Mouse (Mus musculus): ENCODE data around the gene Pom121l2. TPM values are rescaled to one million over a fixed set of nuclear protein-coding genes. Genes with fewer than 3 reads are reported as not detected.

The Pom121l2 gene
- polyA plus RNA-seq, 1 experiment from 2014 or later = not detected

DNA sequence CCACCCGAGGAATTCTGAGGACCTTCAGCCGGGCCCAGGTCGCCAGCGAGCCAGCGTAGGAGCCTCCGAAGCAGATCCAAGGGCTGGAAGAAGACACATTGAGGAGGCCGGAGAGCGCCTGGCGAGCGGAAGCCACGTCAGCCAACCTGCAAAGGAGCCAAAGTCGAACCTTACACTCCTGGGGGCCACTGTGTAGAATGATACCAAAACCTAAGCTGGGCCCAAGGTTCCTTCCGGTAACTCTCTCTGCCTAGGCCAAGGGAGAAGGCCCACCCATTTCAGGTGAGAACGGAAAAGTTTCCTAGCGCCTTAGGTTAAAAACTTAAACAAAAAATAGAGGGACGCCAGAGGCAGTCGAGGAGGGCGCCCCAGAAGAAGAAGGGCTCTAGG is 26.1 kb downstream of the Pom121l2 start:
- WGBS = 1% methylated on average over 18 of the region's 18 CpGs
- H3K4me2 ChIP-seq = peak overlapping the region; percentile 91
- ATAC-seq (ENCODE audit: low FRiP score) = no peak
- H3K9me3 ChIP-seq = no peaks in the 10 kb centered on the region
- H3K4me3 ChIP-seq (replicated peaks) = peak overlapping the region; percentile 50
- H3K36me3 ChIP-seq (replicated peaks) = no peaks in the 10 kb centered on the region
- peaks cover 96% of the 10 kb centered on the region for H3K27me3 ChIP-seq
- H3K4me1 ChIP-seq = peaks cover 18% of the 10 kb centered on the region
- H3K27ac ChIP-seq = no peak overlapping the region
- 0 out of 2 replicates have a peak overlapping the region, but pooled peaks have one; percentile 2 for H3K9ac ChIP-seq

DNA sequence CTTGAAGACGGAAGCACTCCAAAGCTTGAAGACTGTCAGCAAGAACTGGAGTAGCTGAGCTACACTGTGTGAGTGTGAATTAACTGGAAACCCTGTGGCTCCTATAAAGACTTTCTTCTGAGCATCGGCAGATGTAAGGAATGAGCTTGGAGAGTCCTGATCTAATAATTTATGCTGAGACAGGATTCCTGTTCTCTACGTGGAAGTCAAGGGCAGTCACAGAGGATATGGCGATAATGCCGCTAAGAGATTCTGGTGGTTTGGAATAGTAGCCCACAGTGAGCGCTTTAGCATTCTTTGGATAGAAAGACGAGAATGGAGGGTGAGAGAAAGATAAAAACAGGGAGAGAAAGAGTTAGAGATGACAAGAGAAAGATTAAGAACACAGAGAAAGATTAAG is 26.9 kb downstream of the Pom121l2 start:
- no peak overlapping the region for H3K27ac ChIP-seq
- no peaks in the 10 kb centered on the region for H3K9me3 ChIP-seq
- no peak overlapping the region for H3K4me2 ChIP-seq
- peaks cover 18% of the 10 kb centered on the region for H3K4me1 ChIP-seq
- no peak overlapping the region for H3K4me3 ChIP-seq (replicated peaks)
- no peak overlapping the region for H3K9ac ChIP-seq
- no peaks in the 10 kb centered on the region for H3K36me3 ChIP-seq (replicated peaks)
- whole genome bisulfite sequencing = 47% methylated on average over 7 of the region's 7 CpGs
- ATAC-seq (ENCODE audit: low FRiP score) = no peak
- peaks cover 96% of the 10 kb centered on the region for H3K27me3 ChIP-seq

DNA sequence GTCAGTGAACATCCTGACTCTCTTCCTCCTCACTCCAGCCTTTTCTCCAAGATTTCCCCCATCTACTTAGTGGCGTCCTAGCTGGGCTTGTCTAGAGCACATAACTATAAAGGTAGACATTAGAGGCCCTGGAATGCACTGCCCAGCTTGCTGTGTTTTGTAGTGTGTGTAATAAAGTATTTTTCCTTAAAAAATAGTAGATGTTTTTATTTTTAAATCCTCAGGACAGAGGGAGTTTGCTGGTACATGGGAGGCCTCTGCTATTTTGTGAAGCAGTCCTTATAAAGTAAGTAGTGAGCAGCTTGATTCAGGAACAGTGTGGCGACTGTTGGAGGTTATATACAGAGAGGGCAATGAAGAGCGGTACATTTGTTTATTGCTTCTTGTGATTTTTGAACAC is 27.7 kb downstream of the Pom121l2 start:
- no peaks in the 10 kb centered on the region for H3K36me3 ChIP-seq (replicated peaks)
- no peaks in the 10 kb centered on the region for H3K9me3 ChIP-seq
- H3K27me3 ChIP-seq = peaks cover 90% of the 10 kb centered on the region
- no peak overlapping the region for H3K27ac ChIP-seq
- no peak for ATAC-seq (ENCODE audit: low FRiP score)
- H3K4me3 ChIP-seq (replicated peaks) = no peak overlapping the region
- peaks cover 18% of the 10 kb centered on the region for H3K4me1 ChIP-seq
- WGBS = 67% methylated on average over 3 of the region's 3 CpGs
- H3K9ac ChIP-seq = no peak overlapping the region
- H3K4me2 ChIP-seq = no peak overlapping the region

DNA sequence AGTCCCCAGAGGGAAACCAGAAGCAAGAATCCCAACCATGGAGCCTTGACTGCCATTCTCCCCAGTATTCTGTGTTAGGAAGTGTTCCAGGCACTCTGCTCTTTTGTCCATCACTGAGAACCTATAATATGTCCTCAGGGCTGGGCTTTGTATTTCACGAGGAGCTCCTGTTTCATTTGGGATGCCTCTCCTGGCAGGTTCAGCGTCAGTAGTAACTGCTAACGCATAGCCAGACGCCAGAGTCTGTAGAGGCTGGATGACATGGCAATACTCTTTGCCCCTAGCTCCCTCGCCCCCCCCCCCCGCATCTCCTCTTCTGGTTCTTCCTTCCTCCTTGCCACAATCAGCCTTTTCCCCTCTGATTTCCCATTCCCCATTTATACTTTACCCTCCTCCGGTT is 28.6 kb downstream of the Pom121l2 start, which contains the start of gene Prss16:
Gene Prss16 (minus strand): TSS at position 101 of the 400 bp plus-strand sequence.
- no peak within 1 kb of the TSS for H3K9ac ChIP-seq
- H3K27me3 ChIP-seq = peaks cover 90% of the 10 kb centered on the region
- peaks cover 21% of the 10 kb centered on the region for H3K4me1 ChIP-seq
- no peak for ATAC-seq (ENCODE audit: low FRiP score)
- H3K4me2 ChIP-seq = no peak within 1 kb of the TSS
- no peak within 1 kb of the TSS for H3K27ac ChIP-seq
- no peaks in the 10 kb centered on the region for H3K36me3 ChIP-seq (replicated peaks)
- H3K9me3 ChIP-seq = no peaks in the 10 kb centered on the region
- H3K4me3 ChIP-seq (replicated peaks) = no peak within 1 kb of the TSS
- 34% methylated on average over 6 of the region's 7 CpGs for WGBS

GRCm38 (mm10) chr13:22013716-22014115 is 32.7 kb downstream of the Pom121l2 start:
- Histone ChIP-seq H3K9me3 (no peaks in the 10 kb centered on the region), H3K36me3 (replicated peaks) (no peaks in the 10 kb centered on the region), H3K27me3 (peaks cover 76% of the 10 kb centered on the region), H3K4me2 (peak overlapping the region; percentile 28), H3K4me3 (replicated peaks) (no peak overlapping the region), H3K27ac (no peak overlapping the region), H3K9ac (no peak overlapping the region), H3K4me1 (0 out of 2 replicates have a peak, but pooled peaks cover 3% of the 10 kb centered on the region)
- WGBS = 17% methylated on average over 13 of the region's 13 CpGs
- ATAC-seq (ENCODE audit: low FRiP score) = no peak

- Histone ChIP-seq H3K4me1 (0 out of 2 replicates have a peak, but pooled peaks cover 3% of the 10 kb centered on the region), H3K9ac (no peak overlapping the region), H3K4me3 (replicated peaks) (peak overlapping the region; percentile 8; the same call in 1 of the 2 replicates), H3K27me3 (peaks cover 76% of the 10 kb centered on the region), H3K27ac (no peak overlapping the region), H3K36me3 (replicated peaks) (no peaks in the 10 kb centered on the region), H3K9me3 (no peaks in the 10 kb centered on the region), H3K4me2 (peak overlapping the region; percentile 28)
- 18% methylated on average over 17 of the region's 17 CpGs for WGBS
- ATAC-seq (ENCODE audit: low FRiP score) = peak; percentile 20; the same call in 1 of the 2 replicates
These were observed 33.4 kb downstream of the Pom121l2 start for GRCm38 (mm10) chr13:22014411-22014845.

- H3K4me1 ChIP-seq = peaks cover 6% of the 10 kb centered on the region; the same call in 1 of the 2 replicates
- H3K4me3 ChIP-seq (replicated peaks) = no peak overlapping the region; the same call in 1 of the 2 replicates
- H3K4me2 ChIP-seq = 0 out of 2 replicates have a peak overlapping the region, but pooled peaks have one; percentile 19
- H3K9ac ChIP-seq = no peak overlapping the region
- peak; percentile 72 for ATAC-seq (ENCODE audit: low FRiP score)
- no peaks in the 10 kb centered on the region for H3K36me3 ChIP-seq (replicated peaks)
- H3K27ac ChIP-seq = no peak overlapping the region
- peaks cover 66% of the 10 kb centered on the region for H3K27me3 ChIP-seq
- WGBS = 13% methylated on average over 27 of the region's 27 CpGs
- no peaks in the 10 kb centered on the region for H3K9me3 ChIP-seq
These were observed 34.8 kb downstream of the Pom121l2 start for GRCm38 (mm10) chr13:22015479-22016450.

GRCm38 (mm10) chr13:22019934-22020835 is 39.2 kb downstream of the Pom121l2 start:
- no peak for ATAC-seq (ENCODE audit: low FRiP score)
- Histone ChIP-seq H3K27ac (no peak overlapping the region), H3K4me2 (peak overlapping the region; percentile 66), H3K9ac (peak overlapping the region; percentile 5; the same call in 1 of the 2 replicates), H3K27me3 (peaks cover 34% of the 10 kb centered on the region), H3K4me1 (peaks cover 3% of the 10 kb centered on the region; the same call in 1 of the 2 replicates), H3K9me3 (no peaks in the 10 kb centered on the region), H3K36me3 (replicated peaks) (no peaks in the 10 kb centered on the region), H3K4me3 (replicated peaks) (peak overlapping the region; percentile 48)
- WGBS = under 1% methylated on average over 44 of the region's 44 CpGs

DNA sequence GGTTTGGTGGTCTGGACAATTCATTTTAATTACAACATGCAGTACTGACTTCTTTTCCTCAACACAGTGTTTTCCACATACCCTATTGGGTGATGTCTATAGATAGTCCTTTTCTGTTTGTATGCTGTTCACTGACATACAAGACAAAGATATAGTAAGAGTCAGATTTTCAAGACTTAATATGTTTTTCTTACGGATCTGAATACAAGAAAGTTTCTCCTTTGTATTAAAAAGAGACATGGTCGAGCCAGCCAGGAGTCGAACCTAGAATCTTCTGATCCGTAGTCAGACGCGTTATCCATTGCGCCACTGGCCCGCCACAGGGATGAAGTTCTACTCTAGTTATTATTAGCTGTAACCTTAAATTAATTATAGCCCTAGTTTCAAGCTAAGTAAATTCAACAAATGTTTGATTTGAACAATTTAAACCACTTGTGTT is 39.9 kb downstream of the Pom121l2 start:
- H3K9ac ChIP-seq = peak overlapping the region; percentile 5; the same call in 1 of the 2 replicates
- under 1% methylated on average over 8 of the region's 8 CpGs for WGBS
- H3K4me3 ChIP-seq (replicated peaks) = peak overlapping the region; percentile 48
- no peaks in the 10 kb centered on the region for H3K9me3 ChIP-seq
- H3K36me3 ChIP-seq (replicated peaks) = no peaks in the 10 kb centered on the region
- no peak overlapping the region for H3K27ac ChIP-seq
- ATAC-seq (ENCODE audit: low FRiP score) = peak; percentile 59
- peak overlapping the region; percentile 66 for H3K4me2 ChIP-seq
- H3K27me3 ChIP-seq = peaks cover 27% of the 10 kb centered on the region
- H3K4me1 ChIP-seq = peaks cover 6% of the 10 kb centered on the region

DNA sequence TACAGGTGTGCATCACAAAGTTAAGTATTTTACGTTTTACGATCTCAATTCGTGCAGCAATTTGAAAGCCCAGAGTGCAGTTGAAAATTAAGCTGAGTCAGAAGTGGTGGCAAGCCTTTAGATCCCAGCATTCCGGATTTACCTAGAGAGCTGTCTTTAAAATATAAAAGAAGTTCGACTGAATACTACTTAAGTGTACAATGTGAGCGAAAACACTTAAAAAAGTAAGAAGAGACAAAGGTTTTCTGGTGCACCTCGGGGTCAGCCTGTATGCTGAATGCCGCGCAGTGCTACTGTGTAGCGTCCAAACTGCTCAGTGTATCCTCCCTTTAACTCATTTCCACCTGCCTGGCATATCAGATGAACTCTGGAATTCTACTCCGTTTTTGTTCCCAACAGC is 40.6 kb downstream of the Pom121l2 start:
- no peak for ATAC-seq (ENCODE audit: low FRiP score)

DNA sequence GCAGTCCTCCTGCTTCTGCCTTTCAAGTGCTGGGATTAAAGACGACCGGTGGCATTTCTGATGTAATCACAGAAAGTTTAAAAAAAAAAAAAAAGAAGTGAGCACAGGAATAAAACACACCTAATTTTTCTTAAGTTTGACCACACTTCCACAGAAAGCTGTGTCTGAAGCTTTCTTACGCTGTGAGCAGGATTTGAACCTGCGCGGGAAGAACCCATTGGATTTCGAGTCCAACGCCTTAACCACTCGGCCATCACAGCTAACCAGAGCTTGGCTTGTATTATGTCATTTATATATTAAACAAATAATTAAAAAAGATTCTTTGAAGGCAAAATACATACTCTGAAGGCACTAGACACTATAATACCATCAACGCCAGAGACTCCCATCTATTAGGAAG is 41.2 kb downstream of the Pom121l2 start:
- Histone ChIP-seq H3K4me2 (peak overlapping the region; percentile 66), H3K36me3 (replicated peaks) (no peaks in the 10 kb centered on the region), H3K9ac (peak overlapping the region; percentile 49), H3K9me3 (no peaks in the 10 kb centered on the region), H3K27me3 (peaks cover 22% of the 10 kb centered on the region), H3K4me1 (peaks cover 9% of the 10 kb centered on the region), H3K4me3 (replicated peaks) (peak overlapping the region; percentile 48), H3K27ac (no peak overlapping the region)
- peak; percentile 71 for ATAC-seq (ENCODE audit: low FRiP score)
- under 1% methylated on average over 9 of the region's 9 CpGs for WGBS

More for the DNA sequence above, 40.6 kb downstream of the Pom121l2 start:
- H3K4me3 ChIP-seq (replicated peaks) = peak overlapping the region; percentile 48
- under 1% methylated on average over 11 of the region's 11 CpGs for WGBS
- no peak overlapping the region for H3K27ac ChIP-seq
- H3K27me3 ChIP-seq = peaks cover 22% of the 10 kb centered on the region
- H3K36me3 ChIP-seq (replicated peaks) = no peaks in the 10 kb centered on the region
- H3K4me2 ChIP-seq = peak overlapping the region; percentile 66
- no peaks in the 10 kb centered on the region for H3K9me3 ChIP-seq
- peak overlapping the region; percentile 49 for H3K9ac ChIP-seq
- peaks cover 9% of the 10 kb centered on the region for H3K4me1 ChIP-seq
